Comparison of ENCODE assay signal across 8 mouse cellular contexts in genomic region chr12:108835208-108835839, GRCm38 (mm10). TPM values are rescaled to one million over a fixed set of nuclear protein-coding genes. Genes with fewer than 3 reads are reported as not detected.
DNase-seq lines count a peak whose midpoint lies in the region; ATAC-seq and TF ChIP-seq lines count a peak whose summit lies in the region.

No protein-coding gene starts in this region.

- peak overlapping the region; percentile 93 for H3K27ac ChIP-seq in cerebellum, adult 2 months (ENCODE audit: insufficient read depth, low read length)
- no peak overlapping the region for H3K27ac ChIP-seq in spleen, adult 2 months (ENCODE audit: insufficient read depth, low read length)
- H3K27ac ChIP-seq in intestine, postnatal 0 days (ENCODE audit: low read depth, low read length) = peak overlapping the region; percentile 71; the same call in 1 of the 2 replicates
- H3K27ac ChIP-seq in neural tube, embryonic 15.5 days (replicated peaks) = peak overlapping the region; percentile 86

- peaks cover 39% of the 10 kb centered on the region for H3K4me1 ChIP-seq in cerebellum, adult 2 months (ENCODE audit: control insufficient read depth, insufficient read depth, low read length)
- H3K4me1 ChIP-seq in spleen, adult 2 months (ENCODE audit: control insufficient read depth, insufficient read depth, insufficient read length) = peaks cover 3% of the 10 kb centered on the region; the same call in 1 of the 2 replicates
- peaks cover 6% of the 10 kb centered on the region for H3K4me1 ChIP-seq in intestine, postnatal 0 days (replicated peaks; ENCODE audit: control insufficient read depth, insufficient read depth, low read length)
- H3K4me1 ChIP-seq in neural tube, embryonic 15.5 days = peaks cover 59% of the 10 kb centered on the region

- no peak; the same call in 1 of the 2 replicates for TF ChIP-seq POLR2A in cerebellum, adult 2 months (IDR thresholded peaks at IDR 0.05; ENCODE audit: borderline replicate concordance, insufficient read depth, low read length)
- no peak for TF ChIP-seq POLR2A in spleen, adult 2 months (IDR thresholded peaks at IDR 0.05; ENCODE audit: low read depth, low read length)

- peak overlapping the region; percentile 87 for H3K4me3 ChIP-seq in cerebellum, adult 2 months (replicated peaks; ENCODE audit: insufficient read depth, low read depth, low read length)
- H3K4me3 ChIP-seq in spleen, adult 2 months (ENCODE audit: extremely low read depth, insufficient read depth, insufficient read length) = peak overlapping the region; percentile 85
- peak overlapping the region; percentile 69 for H3K4me3 ChIP-seq in intestine, postnatal 0 days (ENCODE audit: low read depth, low read length)
- peak overlapping the region; percentile 88 for H3K4me3 ChIP-seq in neural tube, embryonic 15.5 days (replicated peaks)

- no peak; the same call in none of the 2 replicates for ATAC-seq in intestine, postnatal 0 days
- ATAC-seq in neural tube, embryonic 15.5 days (ENCODE audit: low FRiP score) = peak; percentile 34

- TF ChIP-seq CTCF in cerebellum, adult 2 months (IDR thresholded peaks at IDR 0.05; ENCODE audit: borderline replicate concordance, insufficient read depth, low read depth, low read length) = no peak
- TF ChIP-seq CTCF in spleen, adult 2 months (IDR thresholded peaks at IDR 0.05; ENCODE audit: extremely low read depth, insufficient read depth, insufficient read length, insufficient replicate concordance) = 0 out of 2 replicates have a peak, but pooled peaks have one; percentile 9
- no peak; the same call in 1 of the 2 replicates for TF ChIP-seq CTCF in intestine, postnatal 0 days (IDR thresholded peaks at IDR 0.05; ENCODE audit: low read depth)

- H3K36me3 ChIP-seq in spleen, adult 2 months (ENCODE audit: control insufficient read depth, insufficient read depth, low read length) = no peaks in the 10 kb centered on the region
- no peaks in the 10 kb centered on the region for H3K36me3 ChIP-seq in intestine, postnatal 0 days (ENCODE audit: control insufficient read depth, insufficient read depth)
- H3K36me3 ChIP-seq in neural tube, embryonic 15.5 days = no peaks in the 10 kb centered on the region

- 1% methylated on average over 51 of the region's 51 CpGs for whole genome bisulfite sequencing in cerebellum, adult 2 months
- 7% methylated on average over 51 of the region's 51 CpGs for WGBS in spleen, adult 2 months
- WGBS in intestine, postnatal 0 days = 3% methylated on average over 51 of the region's 51 CpGs
- 2% methylated on average over 50 of the region's 51 CpGs for WGBS in neural tube, embryonic 15.5 days

- DNase-seq in cerebellum, adult 2 months = no peak
- no peak for DNase-seq in cerebellum, adult 9-10 months
- DNase-seq in spleen, adult 2 months (ENCODE audit: low read depth in 1 of 2, low spot score in 2 of 2) = no peak
- no peak for DNase-seq in spleen, postnatal 36 days (ENCODE audit: low spot score in 2 of 2)
- DNase-seq in right cerebral cortex, postnatal 10 days (ENCODE audit: low spot score in 2 of 2) = no peak
- DNase-seq in thymus, postnatal 10 days (ENCODE audit: low spot score in 2 of 2) = no peak

- H3K27me3 ChIP-seq in cerebellum, adult 2 months (ENCODE audit: control insufficient read depth, insufficient read depth, low read length) = no peaks in the 10 kb centered on the region
- H3K27me3 ChIP-seq in spleen, adult 2 months (ENCODE audit: control insufficient read depth, insufficient read depth, low read length) = no peaks in the 10 kb centered on the region
- no peaks in the 10 kb centered on the region for H3K27me3 ChIP-seq in intestine, postnatal 0 days (replicated peaks; ENCODE audit: control insufficient read depth, insufficient read depth, low read length)
- H3K27me3 ChIP-seq in neural tube, embryonic 15.5 days (replicated peaks) = no peaks in the 10 kb centered on the region

- H3K9ac ChIP-seq in intestine, postnatal 0 days (ENCODE audit: low read depth, low read length) = peak overlapping the region; percentile 51
- peak overlapping the region; percentile 67 for H3K9ac ChIP-seq in neural tube, embryonic 15.5 days (replicated peaks)

- no peaks in the 10 kb centered on the region for H3K9me3 ChIP-seq in intestine, postnatal 0 days (ENCODE audit: control insufficient read depth)
- H3K9me3 ChIP-seq in neural tube, embryonic 15.5 days (replicated peaks) = no peaks in the 10 kb centered on the region

- peak overlapping the region; percentile 87 for H3K4me2 ChIP-seq in intestine, postnatal 0 days (replicated peaks; ENCODE audit: low read depth)
- peak overlapping the region; percentile 93 for H3K4me2 ChIP-seq in neural tube, embryonic 15.5 days

RNA-seq across cellular contexts. Expression of gene Slc25a29, which starts 0.4 kb away (rescaled TPM):
- polyA plus RNA-seq in cerebellum, adult 2 months (2012; rRNA removed) = 42.4 and 43.4 TPM in 2 replicates
- polyA plus RNA-seq in spleen, adult 2 months (2012; rRNA removed) = 5.9 and 9.6 TPM in 2 replicates
- polyA plus RNA-seq in intestine, postnatal 0 days (2015; fragmentation: Nextera tagmentation; extraction: Ambion mirVana) = 1.8 and 1.9 TPM in 2 replicates
- polyA plus RNA-seq in neural tube, embryonic 15.5 days (2015; fragmentation: Nextera tagmentation; extraction: Ambion mirVana) = 18.5 and 19.9 TPM in 2 replicates

RNA-seq across cellular contexts. Expression of gene Slc25a47, which starts 0.5 kb away (rescaled TPM):
- 9.8 and 12.5 TPM in 2 replicates for polyA plus RNA-seq in cerebellum, adult 2 months (2012; rRNA removed)
- 3.2 and 5.2 TPM in 2 replicates for polyA plus RNA-seq in spleen, adult 2 months (2012; rRNA removed)
- 4.7 and 5.1 TPM in 2 replicates for polyA plus RNA-seq in intestine, postnatal 0 days (2015; fragmentation: Nextera tagmentation; extraction: Ambion mirVana)
- polyA plus RNA-seq in neural tube, embryonic 15.5 days (2015; fragmentation: Nextera tagmentation; extraction: Ambion mirVana) = 6.7 and 7.7 TPM in 2 replicates

RNA-seq across cellular contexts. Expression of gene Yy1, which starts 42.6 kb away (rescaled TPM):
- polyA plus RNA-seq in cerebellum, adult 2 months (2012; rRNA removed) = 23.9 and 26.3 TPM in 2 replicates
- polyA plus RNA-seq in spleen, adult 2 months (2012; rRNA removed) = 15.2 and 21.0 TPM in 2 replicates
- 10.3 and 10.9 TPM in 2 replicates for polyA plus RNA-seq in intestine, postnatal 0 days (2015; fragmentation: Nextera tagmentation; extraction: Ambion mirVana)
- 10.2 and 13.7 TPM in 2 replicates for polyA plus RNA-seq in neural tube, embryonic 15.5 days (2015; fragmentation: Nextera tagmentation; extraction: Ambion mirVana)

RNA-seq across cellular contexts. Expression of gene Wdr25, which starts 58.1 kb away (rescaled TPM):
- 14.6 and 16.0 TPM in 2 replicates for polyA plus RNA-seq in cerebellum, adult 2 months (2012; rRNA removed)
- polyA plus RNA-seq in spleen, adult 2 months (2012; rRNA removed) = 6.4 and 9.5 TPM in 2 replicates
- polyA plus RNA-seq in intestine, postnatal 0 days (2015; fragmentation: Nextera tagmentation; extraction: Ambion mirVana) = 2.7 and 2.9 TPM in 2 replicates
- polyA plus RNA-seq in neural tube, embryonic 15.5 days (2015; fragmentation: Nextera tagmentation; extraction: Ambion mirVana) = 7.4 and 7.6 TPM in 2 replicates

RNA-seq across cellular contexts. Expression of gene Wars, which starts 58.6 kb away (rescaled TPM):
- 120 and 128 TPM in 2 replicates for polyA plus RNA-seq in cerebellum, adult 2 months (2012; rRNA removed)
- polyA plus RNA-seq in spleen, adult 2 months (2012; rRNA removed) = 45.5 and 60.3 TPM in 2 replicates
- polyA plus RNA-seq in intestine, postnatal 0 days (2015; fragmentation: Nextera tagmentation; extraction: Ambion mirVana) = 34.5 and 36.5 TPM in 2 replicates
- 100 and 102 TPM in 2 replicates for polyA plus RNA-seq in neural tube, embryonic 15.5 days (2015; fragmentation: Nextera tagmentation; extraction: Ambion mirVana)
